Mouse (Mus musculus) stomach, postnatal 0 days (tissue): ENCODE data around the gene Fabp2.

Experiments
- CTCF ChIP-seq: IDR thresholded peaks from 2 replicates; pipeline ENCODE4 v1.5.1; 2016; ENCODE audit warnings: antibody characterized with exemption, low read depth, mild to moderate bottlenecking, moderate library complexity
- EP300 ChIP-seq: optimal IDR thresholded peaks from 2 replicates; pipeline ENCODE3; 2016; ENCODE audit warnings: antibody characterized with exemption

- TF ChIP-seq CTCF (no peak), EP300 (no peak)
Observed at GRCm38 (mm10) chr3:122929723-122930122, 34.9 kb downstream of the Fabp2 start.
